Mouse (Mus musculus) olfactory bulb, adult 2 months (tissue): ENCODE measurements around the gene Ckap2.

ENCODE experiments used
- CTCF ChIP-seq: fragments of 200-500 bp; IDR thresholded peaks from 2 replicates; pipeline ENCODE4 v1.5.1; 2012; ENCODE audit warnings: low read depth, mild to moderate bottlenecking, low read length, moderate library complexity; ENCODE audit not compliant: insufficient read depth
- POLR2A ChIP-seq: fragments of 200-500 bp; IDR thresholded peaks from 2 replicates; pipeline ENCODE4 v1.6.1; 2012; ENCODE audit warnings: mild to moderate bottlenecking, low read depth, low read length, moderate library complexity; ENCODE audit not compliant: insufficient read depth

GRCm38 (mm10) chr8:22134750-22135135, 50.9 kb downstream of the Ckap2 start:
- no peak for TF ChIP-seq CTCF
- no peak for TF ChIP-seq POLR2A
